Mouse (Mus musculus): ENCODE results near the gene Acta1. TPM values are rescaled to one million over a fixed set of nuclear protein-coding genes. Genes with fewer than 3 reads are reported as not detected.

Acta1 gene
- total RNA-seq, 2 experiments from 2014 or later = 6.5 to 7.1 TPM

DNA sequence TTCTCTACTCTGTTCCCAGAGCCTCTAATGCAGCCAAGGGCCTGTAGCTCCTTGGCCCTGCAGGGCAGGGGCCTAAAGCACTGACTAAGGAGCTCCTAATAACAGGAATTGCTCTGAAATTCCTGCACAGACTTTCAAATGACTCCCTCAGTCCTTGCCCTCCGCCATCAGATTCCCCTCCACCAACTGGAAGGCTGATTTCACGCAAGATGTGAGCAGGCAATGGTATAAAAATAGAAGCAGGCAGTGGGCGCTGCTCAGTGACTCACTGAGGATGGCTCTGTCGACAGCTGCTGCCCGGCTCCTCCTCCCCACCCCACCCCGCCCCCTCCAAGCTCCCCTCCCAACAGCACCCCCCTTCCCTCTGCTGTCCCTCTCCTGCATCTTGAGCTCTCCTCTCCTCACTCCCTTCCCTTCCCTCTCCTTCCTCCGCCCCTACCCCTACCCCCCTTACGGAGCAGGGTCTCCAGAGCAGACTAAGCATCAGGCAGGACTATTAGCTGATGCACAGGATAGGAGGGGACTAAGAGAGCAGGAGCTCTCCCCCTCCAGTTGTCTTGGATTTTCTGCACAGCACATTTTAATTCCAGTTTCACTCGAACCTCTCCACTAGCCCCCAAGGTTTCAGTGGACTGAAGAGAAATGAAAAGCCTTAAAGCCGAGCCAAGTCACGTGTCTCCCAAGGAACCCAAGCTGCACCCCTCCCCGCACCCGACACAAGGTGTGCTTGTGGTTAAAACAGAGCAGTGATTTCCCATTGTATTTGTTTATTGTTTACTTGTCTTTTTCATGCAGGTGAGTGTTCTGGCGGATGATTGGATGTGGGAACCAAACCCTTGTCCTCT, 9.6 kb downstream of the Acta1 start:
- DNase-seq (ENCODE audit: low spot score in 2 of 2) = peak; percentile 62 to 82

DNA sequence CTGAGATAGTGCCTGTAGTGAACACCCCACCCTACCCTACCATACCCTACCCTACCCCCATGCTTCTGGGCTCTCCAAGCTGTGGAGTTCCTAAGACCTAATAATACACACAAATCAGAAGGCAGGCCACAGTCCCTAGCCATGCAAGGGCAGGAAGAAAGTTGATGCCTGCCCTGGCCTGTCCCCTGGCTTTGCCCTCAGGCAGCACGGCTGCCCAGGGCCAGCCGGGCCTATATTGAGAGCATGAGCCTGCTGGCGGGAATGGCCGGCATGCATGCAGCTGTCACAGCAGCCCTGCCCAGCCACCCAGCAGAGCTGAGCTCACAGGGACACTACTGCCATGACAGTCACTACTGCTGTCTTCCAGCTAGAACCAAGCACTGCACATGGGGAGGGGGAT, 11.5 kb downstream of the Acta1 start:
- DNase-seq (ENCODE audit: low spot score in 2 of 2) = no peak

DNA sequence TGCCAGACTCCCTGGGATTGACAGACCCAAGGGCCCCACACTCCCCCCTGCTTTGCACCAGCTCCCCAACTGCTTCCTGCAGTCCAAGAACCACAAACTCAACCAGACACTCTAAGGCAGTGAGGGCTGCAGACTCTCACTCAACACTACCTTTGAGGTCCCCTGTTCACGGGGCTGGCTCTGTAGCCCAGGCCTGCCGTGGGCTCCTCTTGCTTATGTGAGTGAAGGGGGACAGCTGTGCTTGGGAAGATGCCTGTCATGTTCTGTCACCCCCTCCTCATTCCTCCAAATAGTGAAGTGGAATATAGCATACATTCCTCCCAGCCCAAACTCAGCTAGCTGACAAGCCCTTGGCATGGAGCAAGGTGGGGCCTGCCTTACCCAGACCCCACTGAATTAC, 12.1 kb downstream of the Acta1 start:
- no peak for DNase-seq (ENCODE audit: low spot score in 2 of 2)

DNA sequence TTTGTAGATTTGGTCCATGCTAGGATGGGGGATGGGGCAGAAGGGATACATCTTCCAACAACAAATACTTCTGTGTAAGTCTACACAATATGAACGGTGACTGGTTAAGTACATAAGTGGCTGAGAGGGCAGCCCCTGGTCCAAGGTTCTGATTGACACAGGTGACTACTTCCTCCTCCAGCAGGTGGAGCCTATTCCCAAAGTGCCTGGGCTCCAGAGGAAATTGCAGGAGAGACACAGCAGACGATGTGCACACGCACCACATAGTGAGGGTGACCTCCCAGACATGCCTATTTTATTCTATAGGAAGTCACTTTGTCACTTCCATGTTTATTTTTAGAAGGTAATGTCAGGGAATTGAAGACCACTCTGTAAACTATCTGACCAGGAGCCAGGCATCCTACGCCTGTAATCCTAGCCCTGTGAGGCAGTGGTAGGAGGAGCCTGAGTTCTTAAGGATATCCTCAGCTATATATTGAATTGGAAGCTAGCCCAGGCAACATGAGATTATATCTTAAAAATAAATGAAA, 13.7 kb downstream of the Acta1 start:
- DNase-seq (ENCODE audit: low spot score in 2 of 2) = no peak

DNA sequence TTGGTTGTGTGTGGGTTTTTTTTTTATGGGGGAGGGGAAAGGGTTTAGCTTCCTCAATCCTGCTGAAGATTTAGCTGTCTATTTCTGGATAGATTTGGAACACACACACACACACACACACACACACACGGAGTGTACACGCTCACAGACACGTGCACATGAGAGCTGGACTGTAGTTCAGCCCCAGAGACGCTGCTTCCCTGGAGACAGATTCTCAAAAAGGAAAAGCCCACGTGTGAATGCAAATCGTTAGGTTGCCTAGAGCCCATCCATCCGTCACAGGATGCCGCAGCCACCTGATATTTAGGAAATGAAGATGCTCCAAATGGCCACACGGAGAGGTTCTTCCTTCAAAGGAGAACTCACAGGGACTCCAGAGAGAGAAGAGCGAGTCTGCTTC, 14.3 kb downstream of the Acta1 start:
- DNase-seq (ENCODE audit: low spot score in 2 of 2) = peak; percentile 43 to 67

DNA sequence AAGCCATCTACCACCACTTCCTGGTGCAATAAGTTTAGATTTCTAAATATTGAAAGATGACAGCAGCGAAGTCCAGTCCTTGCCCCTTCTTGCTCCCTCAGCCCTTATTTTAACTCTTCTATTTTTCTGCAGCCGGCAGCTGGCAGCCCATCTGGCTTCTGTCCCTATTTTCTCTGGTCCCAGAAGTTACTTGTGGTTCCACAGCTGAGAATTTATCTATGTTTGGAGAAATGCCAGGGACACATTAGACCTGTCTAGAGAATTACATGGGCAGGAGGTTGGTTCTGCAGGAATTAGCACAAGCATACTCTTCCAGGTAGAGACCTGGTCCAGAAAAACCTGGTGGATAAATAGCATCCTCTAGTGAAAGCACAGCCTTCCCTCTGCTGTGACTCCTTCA, 16.7 kb downstream of the Acta1 start:
- no peak for DNase-seq (ENCODE audit: low spot score in 2 of 2)

DNA sequence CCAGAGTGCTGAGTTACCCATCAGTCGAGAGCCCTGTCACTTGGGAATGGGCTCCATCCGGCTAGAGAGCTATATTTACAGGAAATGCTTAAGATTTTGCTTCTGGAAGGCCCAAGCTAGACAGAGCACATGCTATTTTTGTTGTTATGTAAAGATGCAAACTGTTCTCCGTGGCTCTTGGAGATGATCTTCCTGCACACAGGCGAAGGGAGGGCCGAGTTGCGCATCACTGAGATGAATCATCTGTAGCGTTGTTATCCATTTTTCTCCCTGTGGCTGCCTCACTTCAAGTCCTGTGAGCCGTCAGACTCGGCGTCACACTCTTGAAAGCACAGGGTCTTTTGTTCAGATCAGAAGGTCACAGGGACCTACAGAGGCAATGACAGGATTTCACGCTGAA, 20.2 kb downstream of the Acta1 start:
- DNase-seq (ENCODE audit: low spot score in 2 of 2) = no peak

DNA sequence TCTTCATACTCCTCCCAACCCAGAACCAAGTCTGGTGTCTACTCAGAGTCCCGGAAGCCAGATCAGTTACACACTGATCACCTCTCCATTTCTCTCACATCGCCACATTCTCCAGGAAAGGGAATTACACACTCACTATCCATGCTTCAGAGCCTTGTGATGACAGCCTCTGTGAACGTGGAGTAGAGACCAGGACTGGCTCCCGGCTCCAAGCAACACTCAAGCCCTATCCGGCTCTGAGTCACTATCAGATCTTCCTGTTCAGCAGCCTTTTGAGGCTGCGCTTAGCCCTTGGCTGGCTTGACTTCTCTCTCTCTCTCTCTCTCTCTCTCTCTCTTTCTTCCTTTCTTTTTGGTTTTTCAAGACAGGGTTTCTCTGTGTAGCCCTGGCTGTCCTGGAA, 21.2 kb downstream of the Acta1 start:
- no peak for DNase-seq (ENCODE audit: low spot score in 2 of 2)

DNA sequence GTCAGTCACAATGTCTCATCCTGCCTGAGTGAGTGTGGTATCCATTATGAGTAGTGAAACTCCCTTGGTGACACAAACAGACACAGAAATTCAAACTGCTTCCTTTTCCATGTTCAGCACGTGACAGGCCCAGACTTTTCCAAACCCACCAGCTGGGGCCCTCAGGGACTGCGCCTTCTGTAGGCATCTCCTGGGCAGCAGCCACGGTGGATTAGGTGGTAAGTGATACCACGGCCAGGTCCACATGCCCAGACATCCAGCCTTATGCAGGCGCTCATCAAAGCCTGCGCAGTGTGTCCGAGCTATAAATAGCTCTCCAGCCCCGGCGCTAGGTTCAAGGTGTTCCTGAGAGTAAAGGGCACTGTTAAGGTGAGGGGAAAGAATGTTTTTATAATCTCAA, 22.5 kb downstream of the Acta1 start:
- no peak for DNase-seq (ENCODE audit: low spot score in 2 of 2)

DNA sequence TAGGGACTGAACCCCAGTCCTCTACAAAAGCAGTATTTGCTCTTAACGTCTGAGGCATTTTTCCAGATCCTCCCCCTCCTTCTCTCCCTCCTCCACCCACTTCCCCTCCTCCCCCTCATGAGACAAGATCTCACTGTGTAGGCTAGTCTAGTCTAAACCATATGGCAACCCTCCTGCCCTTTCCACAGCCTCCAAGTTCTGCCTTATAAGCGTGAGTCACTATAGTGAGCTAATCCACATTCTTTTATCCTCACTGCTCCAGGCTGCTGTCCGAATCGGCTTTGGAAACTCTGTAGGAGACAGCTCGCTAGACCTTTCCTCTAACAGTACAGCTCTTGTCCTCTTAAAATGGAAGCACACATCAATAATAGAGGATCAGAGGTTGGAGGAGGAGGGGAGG, 27.6 kb downstream of the Acta1 start:
- DNase-seq (ENCODE audit: low spot score in 2 of 2) = no peak

DNA sequence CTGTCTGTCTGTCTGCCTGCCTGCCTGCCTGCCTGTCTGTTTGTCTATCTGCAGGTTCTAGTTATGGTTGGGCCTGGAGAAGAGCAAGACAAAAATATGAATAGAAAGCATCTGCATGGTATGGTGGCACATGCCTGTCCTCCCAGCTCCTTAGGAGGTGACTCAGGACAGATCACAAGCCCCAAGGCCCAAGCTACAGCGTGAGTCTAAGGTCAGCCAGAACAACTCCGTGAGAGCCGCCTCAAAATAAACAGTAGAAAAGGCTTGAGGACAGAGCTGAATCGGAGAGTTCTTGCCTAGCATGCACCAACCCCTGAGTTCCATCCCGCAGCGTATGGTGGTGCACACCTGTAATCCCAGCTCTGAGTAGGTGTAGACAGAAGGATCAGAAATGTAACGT, 28.8 kb downstream of the Acta1 start:
- DNase-seq (ENCODE audit: low spot score in 2 of 2) = no peak

DNA sequence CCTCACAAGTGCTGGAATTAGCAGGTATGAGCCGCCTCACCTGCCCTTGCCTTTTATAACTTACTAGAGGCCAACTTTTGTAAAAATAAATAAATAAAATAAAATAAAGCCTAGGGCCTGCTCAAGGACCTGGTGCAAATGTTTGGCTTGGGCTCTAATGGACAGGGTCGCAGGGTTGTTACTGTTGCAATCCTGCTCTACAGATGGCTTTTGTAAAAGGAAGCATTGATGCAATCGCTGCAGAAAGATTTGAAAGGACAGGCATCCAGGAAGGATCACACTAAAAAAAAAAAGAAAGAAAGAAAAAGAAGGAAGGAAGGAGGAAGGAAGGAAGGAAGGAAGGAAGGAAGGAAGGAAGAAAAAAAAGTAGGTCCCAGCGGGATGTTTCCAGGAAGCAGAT, 34.2 kb downstream of the Acta1 start:
- DNase-seq (ENCODE audit: low spot score in 2 of 2) = no peak

DNA sequence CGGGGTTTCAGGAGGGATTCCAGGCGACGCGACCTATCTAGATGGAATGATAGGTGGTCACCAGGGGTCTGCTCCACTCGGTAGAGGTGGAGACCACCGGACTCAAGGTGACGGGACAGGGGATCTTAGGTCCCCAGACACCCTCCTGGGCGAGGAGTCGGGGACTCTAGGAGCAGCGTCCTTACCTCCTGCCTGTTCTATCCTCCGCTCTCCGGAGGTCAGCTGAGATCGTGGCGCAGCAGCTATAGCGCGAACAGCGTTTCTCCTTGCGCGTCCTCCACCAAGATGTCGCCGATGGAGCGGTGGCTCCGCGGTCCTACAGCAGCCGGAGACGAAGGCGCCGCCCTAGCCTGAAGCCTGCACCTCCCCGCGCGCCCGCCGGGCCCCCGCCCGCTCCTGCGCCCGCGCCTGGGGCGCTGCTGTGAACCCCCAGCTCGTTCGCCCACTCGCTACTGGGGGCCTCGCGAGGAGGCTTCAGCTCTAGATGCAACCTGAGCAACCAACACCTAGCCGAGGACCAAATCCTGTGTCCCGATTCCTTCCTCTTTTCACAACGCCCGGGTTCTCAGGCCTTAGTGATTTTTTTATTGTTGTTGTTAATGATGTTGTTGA, 34.8 kb downstream of the Acta1 start, which contains the start of gene Ccsap:
Ccsap (minus strand) TSS at position 562 of the 612 bp plus-strand sequence.
- DNase-seq (ENCODE audit: low spot score in 2 of 2) = peak in 1 of 2 experiments; percentile 65

DNA sequence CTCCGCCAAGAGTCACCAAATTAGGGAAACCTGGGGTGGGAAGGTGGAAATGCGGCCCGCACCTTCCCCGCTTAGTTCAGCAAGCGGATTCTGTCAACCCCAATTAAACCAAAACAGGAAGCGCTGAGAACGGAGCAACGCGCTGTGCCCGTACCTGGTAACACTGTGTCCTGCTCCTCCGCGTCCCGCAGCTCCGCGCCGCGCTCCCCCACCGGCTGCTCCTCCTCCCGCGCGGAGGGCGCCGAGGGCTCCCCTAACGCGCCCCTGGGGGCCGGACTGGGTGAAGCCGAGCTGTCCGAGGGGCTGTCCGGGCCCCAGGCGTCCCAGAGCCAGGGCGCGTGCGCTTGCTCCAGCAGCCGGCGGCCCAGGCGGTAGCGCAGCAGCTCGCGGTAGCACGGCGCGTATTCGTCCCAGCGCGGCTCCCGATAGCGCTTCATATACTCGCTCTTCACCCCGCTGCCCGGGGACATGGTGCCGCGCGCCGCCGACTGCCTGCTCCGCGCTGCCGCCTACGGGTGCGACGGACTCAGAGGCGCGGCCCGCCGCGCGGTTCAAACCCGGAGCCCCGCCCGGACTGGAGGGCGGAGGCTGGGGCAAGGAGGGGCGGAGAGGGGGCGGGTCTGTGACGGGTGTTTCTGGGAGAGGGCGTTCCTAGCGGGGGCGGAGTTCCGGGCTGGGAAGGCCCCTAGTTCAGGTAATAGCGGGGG, 35.5 kb downstream of the Acta1 start:
- DNase-seq (ENCODE audit: low spot score in 2 of 2) = peak; percentile 85 to 93

DNA sequence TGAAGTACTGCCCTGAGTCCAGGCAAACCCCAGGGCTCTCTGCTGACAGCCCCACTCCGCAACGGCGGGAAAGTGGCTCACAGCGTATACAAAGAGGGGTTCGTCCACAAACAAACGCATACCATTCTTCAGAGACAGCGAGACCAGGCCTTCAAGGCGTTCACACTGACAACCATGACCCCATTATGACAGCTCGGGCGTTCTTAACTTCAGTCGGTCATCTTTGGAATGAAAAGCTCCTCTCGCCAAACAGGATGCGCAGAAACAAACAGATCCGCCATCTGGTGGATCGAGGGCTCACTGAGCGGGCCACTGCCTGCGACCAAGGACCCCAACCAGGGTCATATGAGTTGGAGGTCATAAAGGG, 36.0 kb downstream of the Acta1 start:
- no peak for DNase-seq (ENCODE audit: low spot score in 2 of 2)

DNA sequence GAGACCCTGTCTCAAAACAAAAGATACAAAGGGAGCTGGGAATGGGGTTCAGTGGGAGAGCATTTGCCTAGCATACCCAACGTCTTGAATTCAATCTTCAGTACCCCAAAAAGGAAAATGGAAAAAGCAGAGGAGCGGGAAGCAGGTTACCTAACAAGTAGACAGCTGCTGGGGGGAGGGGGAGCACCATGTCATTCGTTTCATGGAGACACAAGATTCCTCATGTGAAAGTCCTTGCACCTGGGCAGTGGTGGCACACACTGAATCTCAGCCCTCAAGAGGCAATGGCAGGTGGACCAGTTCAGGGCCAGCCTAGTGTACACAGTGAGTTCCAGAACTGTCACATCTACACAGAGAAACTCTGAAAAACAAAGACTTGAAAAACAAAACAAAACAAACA, 37.2 kb downstream of the Acta1 start:
- DNase-seq (ENCODE audit: low spot score in 2 of 2) = no peak

DNA sequence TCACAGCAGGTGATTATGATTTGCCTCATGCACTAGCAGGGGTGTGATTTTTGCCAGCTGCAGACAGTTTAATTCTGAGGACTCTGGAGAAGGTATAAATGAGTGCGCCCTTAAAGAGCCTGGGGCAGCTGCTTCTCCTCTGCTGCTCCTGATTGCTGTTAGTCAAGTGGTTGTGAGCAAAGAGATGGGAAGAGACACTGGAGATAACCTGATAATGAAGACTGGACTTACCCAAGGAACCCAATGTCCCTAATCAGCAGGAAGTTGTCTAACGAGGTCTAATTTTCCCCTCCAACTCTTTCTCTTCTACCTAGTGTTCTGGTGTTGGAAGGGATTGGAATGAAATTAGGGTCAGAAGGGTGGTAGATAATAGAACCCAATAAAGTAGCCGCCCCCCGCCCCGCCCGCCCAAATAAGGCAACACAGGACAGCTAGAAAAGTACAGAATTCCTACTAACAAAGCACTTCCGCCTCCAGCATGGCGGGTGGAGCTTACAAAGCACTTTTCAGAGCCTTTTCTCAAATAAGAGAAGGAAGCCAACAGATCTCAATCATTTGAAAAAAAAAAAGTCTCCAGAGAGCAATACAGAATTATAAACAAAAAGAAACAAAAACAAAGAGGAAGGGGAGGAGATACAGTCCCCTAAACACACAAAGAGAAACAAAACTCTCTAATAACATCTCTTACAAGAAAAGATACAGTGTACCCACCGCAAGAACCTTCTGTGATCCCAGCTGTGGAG, 39.6 kb downstream of the Acta1 start:
- DNase-seq (ENCODE audit: low spot score in 2 of 2) = no peak

DNA sequence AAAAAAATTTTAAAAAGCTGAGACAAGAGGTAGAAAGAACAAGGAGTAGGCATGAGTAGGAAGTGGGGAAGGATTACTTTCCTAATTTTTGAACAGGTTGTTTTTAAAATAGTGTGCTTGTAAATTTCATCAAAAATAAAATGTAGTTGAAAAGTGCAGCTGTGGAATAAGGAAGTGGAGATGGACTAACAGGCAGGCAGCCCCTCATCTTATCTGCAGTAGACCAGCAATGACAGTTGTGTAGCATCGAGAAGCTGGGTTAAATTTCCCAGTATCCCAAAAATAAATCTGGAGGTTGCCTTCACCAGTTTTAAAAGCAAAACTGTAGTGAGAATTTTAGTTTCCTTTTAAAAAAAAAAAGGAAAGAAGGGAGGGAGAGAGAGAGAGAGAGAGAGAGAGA, 40.3 kb downstream of the Acta1 start:
- DNase-seq (ENCODE audit: low spot score in 2 of 2) = no peak

DNA sequence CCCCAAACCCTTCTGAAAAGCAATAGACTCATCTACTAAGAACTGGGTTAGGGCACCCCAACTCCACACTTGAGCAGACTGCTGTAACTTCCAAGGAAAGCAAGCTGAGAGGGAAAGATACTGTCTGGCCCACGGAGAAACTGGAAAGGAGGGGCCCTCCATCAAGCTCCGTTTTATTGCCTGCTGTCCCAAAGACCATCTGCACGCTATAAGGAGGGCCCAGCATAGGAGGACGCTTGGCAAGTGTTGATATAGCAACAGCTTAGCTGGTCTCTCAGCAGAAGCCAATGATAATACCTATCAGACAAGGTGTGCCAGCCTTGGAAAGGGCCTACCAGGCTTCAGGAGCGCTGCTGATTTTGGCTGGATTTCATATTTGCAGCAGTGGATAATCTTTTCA, 43.0 kb downstream of the Acta1 start:
- no peak for DNase-seq (ENCODE audit: low spot score in 2 of 2)

DNA sequence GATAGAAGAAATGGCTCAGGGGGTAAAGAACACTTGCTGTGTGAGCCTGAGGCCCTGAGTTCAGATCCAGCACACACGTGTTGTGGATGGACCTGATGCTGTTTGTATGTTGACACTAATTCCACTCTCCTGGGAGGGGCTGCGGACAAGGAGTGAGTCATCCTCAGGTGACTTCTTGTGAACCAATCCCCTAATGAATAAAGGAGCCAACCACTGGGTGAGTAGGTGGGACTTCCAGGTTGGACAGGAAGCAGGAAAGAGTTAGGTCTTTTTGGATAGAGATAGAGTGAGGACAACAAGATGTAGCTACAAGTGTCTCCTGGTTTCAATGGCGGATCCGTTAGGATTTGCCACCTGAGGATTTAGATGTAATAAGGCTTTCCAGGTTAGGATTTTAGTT, 45.2 kb downstream of the Acta1 start:
- no peak for DNase-seq (ENCODE audit: low spot score in 2 of 2)

DNA sequence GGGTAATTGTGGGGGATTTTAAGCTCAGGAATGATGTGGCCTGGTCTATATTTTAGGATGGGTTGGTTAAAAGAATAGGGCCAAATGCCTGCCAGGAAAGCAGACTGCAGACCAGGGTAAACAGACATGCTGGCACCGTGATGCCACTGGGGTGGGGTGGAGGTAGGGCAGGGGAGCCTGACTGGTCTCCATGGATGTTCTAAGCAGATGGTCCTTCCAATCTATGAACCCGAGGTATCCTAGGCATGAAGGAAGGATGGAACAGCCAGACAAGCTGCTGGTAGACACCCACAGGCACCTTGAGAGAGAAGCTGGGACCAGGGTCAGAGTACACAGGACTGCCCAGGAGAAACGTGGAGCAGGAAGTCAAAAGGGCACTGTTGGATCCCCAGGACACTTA, 47.0 kb downstream of the Acta1 start:
- no peak for DNase-seq (ENCODE audit: low spot score in 2 of 2)

Data from layer of hippocampus, postnatal 14 days (tissue).